Mouse (Mus musculus): ENCODE data around the gene BC016579. TPM values are rescaled to one million over a fixed set of nuclear protein-coding genes. Genes with fewer than 3 reads are reported as not detected.

BC016579 gene
- polyA plus RNA-seq (2015; fragmentation: Nextera tagmentation; extraction: Ambion mirVana): 3.0 and 3.6 TPM in 2 replicates

DNA sequence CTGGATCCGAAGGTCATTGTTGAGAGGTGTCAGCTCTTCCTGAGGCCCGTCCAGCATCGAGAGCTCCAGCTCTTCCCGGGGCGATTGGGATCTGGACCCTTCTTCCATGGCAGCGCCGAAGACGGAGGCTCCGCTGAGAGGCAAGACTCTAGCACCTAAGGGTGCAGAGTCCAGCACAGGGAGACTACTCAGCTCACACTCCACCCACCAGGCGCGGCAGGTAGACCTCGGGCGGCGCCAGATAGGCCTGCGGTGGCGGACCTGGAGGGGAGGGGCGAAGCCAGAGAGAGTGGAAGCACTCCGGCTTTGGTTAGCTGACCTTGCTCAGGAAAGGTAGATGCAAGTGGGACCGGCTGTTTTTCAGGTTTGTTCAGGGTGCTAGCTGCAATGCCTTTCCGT is at the start of gene BC016579:
BC016579 (minus strand) TSS at position 135 of the 399 bp plus-strand sequence.

DNA sequence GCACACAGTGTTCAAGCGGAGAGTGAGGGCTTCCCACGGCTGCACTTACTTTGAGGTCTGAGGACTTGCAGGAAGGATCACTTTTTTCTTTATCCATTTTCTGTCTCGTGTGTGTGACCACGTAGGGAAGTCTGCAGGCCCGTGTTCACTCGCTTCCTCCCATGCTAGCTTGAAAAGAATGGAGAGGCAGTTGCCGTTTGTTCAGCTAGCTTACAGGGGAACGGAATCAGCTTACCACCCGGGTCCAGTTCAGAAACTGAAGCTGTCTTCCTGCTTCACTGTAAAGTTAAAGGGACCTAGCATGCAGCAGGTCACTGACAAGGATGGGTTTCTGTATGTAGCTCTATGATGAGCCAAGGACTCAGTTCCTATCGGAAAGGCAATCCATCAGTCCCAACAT is 39.7 kb upstream of the BC016579 start, which contains the start of gene Tmprss7:
Tmprss7 (minus strand) TSS at position 101 of the 400 bp plus-strand sequence.

DNA sequence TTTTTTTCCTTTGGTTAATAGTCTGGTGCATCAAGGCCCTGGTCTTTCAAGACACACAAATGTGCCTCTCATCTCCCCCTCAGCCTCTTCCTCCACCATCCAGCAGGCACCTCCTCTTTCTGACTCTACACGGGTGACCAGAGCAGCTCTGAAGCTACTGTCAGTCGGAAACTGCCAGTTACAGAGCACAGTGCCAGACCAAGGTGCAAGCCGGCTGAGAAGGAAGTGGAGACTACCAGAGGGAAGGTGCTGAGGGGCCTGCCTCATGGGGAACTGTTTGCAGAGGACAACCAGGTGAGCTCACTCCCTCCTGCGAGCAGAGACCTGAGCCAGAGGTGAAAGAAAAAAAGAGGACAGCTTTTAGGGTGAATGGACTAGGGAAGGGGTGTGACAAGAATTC is 43.6 kb downstream of the BC016579 start, which contains the start of gene Gcsam:
Gcsam (plus strand) TSS at position 114 of the 400 bp plus-strand sequence.

Other genes with a start within 250 kb of the BC016579 start
- gene Cd200, start 245.0 kb downstream of the BC016579 start, polyA plus RNA-seq (2015; fragmentation: Nextera tagmentation; extraction: Ambion mirVana): 99.3 and 120 TPM in 2 replicates
- not detected in 2 replicates for gene Gm609, start 161.1 kb downstream of the BC016579 start, polyA plus RNA-seq (2015; fragmentation: Nextera tagmentation; extraction: Ambion mirVana)
- not detected in 2 replicates for gene Gm17783, start 122.0 kb downstream of the BC016579 start, polyA plus RNA-seq (2015; fragmentation: Nextera tagmentation; extraction: Ambion mirVana)
- not detected in 2 replicates for gene Slc9c1, start 118.8 kb downstream of the BC016579 start, polyA plus RNA-seq (2015; fragmentation: Nextera tagmentation; extraction: Ambion mirVana)
- 0.30 and 0.35 TPM in 2 replicates for gene Gcsam, start 43.7 kb downstream of the BC016579 start, polyA plus RNA-seq (2015; fragmentation: Nextera tagmentation; extraction: Ambion mirVana)
- not detected in 2 replicates for gene Tmprss7, start 39.6 kb upstream of the BC016579 start, polyA plus RNA-seq (2015; fragmentation: Nextera tagmentation; extraction: Ambion mirVana)
- 0.57 and 1.1 TPM in 2 replicates for gene Tagln3, start 70.5 kb upstream of the BC016579 start, polyA plus RNA-seq (2015; fragmentation: Nextera tagmentation; extraction: Ambion mirVana)
- 16.6 and 18.3 TPM in 2 replicates for gene Abhd10, start 88.9 kb upstream of the BC016579 start, polyA plus RNA-seq (2015; fragmentation: Nextera tagmentation; extraction: Ambion mirVana)

Data from urinary bladder, postnatal 0 days (tissue).